Mouse (Mus musculus) cerebellum, adult 18-20 months (tissue): ENCODE data around the gene Wdr46.
"Not testable (repeated sequence)": the region's sequence is repeated elsewhere in the genome, so short reads cannot be mapped to it uniquely, and the experiment has no call there.

Experiments
- DNase-seq, 2 experiments: peaks; one replicate each; pipeline ENCODE4 v3.0.0; 2021

Gene Wdr46

DNA sequence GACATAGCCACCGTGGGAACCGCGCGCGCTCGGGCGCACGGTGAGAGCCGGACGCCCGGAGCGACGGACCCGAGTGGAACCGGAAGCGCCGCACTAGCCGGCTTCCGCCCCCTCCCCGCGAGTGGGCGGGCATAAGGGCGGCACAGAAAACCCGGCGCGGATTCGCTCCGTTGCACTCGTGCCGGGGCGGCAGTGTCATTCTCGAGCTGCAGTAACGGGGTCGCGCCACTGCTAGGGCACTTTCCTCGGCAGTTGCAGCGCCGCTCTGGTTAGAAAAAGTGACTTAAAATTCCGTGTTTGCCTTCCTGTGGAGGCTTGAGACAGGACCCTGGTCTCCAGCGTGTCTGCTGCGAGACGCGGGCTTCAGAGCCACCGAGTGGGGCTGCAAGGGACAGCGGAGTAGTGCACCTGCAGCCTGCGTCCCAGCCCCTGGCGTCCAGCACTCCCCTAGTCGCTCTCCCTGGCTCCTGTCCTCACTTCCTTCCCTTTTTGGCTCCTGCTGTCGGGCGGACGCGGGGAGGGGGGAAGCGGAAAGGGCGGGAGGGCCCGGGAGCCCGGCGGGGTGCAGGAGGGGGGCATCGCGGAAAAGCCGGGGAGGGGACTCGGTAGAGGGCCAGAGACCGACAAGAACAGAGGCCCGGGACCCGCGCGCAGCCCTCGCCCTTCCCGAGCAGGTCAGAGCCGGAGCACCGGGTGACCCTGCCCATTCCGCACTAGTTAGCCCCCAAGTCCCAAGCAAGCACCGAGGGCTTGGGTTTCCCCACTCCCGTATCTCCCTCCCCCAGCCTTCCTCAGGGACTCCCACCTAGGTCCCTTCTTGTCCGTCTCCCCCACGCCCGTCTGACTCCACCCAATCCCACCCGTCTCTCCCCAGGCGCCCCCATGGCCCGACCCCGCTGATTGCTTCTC is 10.8 kb upstream of the Wdr46 start, which contains the start of gene Rgl2:
Gene Rgl2 (plus strand): TSS at position 173 of the 909 bp plus-strand sequence.
- peak; percentile 87 to 98 for DNase-seq

DNA sequence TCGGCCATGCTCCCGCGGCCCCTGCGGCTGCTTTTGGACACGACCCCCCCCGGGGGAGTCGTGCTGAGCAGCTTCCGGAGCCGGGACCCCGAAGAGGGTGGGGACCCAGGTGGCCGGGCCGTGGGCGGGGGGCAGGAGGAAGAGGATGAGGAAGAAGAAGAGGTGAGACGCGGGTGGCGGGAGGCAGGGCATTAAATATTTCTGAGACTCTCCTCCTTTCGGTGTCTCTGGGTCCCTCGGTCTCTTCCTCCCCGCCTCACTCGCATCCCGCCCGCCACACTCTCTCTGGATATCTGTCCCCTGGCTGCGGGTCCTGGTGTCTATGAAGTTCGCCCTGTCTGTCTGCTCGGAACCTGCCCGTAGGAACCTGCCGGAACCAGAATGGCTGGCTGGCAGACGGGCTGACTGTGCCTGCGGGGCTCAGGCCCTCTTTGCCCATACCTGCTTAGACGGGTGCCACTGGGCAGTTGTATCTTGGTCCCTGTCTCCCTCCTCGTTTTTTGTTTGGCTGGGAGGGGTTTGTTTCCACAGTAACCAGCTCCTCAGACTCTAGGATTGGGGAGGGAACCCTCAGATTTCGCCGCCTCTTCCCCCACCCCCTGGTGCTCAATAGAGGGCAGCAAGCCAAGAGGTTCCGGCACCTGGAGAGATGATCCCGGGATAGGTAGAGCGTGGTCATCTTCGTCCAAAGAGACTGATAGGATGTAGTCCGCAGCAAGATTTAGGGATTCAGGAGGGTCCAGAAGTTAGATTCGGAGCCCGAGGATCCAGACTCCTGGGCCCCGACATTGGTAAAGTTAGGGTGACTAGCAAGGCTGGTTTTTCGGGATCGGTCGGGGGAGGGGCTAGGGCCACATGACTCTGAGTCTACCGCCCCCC is 9.9 kb upstream of the Wdr46 start:
- DNase-seq, result peak; percentile 65 to 67

GRCm38 (mm10) chr17:33931159-33931866 is 9.1 kb upstream of the Wdr46 start:
- no peak for DNase-seq

- no peak for DNase-seq
Observed at GRCm38 (mm10) chr17:33931947-33932346, 8.5 kb upstream of the Wdr46 start.

DNA sequence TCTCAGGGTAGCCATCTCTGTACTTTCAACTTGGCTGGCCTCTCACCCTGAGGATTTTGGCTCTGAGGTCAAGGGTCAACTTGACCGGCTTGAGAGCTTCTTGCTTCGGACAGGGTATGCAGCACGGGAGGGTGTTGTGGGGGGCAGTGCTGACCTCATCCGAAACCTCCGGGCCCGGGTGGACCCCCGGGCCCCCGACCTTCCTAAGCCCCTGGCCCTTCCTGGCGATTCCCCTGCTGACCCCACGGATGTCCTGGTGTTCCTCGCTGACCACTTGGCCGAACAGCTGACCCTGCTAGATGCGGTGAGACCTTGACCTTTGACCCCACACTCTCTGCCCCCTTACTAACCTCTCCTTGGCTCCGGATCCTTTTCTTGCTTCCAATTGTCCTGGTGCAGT is 8.0 kb upstream of the Wdr46 start:
- no peak for DNase-seq

DNA sequence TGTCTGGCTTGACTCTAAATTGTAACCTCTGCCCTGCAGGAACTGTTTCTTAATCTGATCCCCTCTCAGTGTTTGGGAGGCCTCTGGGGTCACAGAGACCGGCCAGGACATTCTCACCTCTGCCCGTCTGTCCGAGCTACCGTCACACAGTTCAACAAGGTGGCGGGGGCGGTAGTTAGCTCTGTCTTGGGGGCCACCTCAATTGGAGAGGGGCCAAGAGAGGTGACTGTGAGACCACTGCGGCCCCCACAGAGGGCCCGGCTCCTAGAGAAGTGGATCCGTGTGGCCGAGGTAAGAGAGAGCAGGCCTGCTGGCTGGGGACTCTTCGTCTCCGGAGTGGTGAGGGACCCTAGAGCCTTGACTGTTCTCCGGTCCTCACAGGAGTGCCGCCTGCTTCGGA is 7.5 kb upstream of the Wdr46 start:
- DNase-seq, result no peak

DNA sequence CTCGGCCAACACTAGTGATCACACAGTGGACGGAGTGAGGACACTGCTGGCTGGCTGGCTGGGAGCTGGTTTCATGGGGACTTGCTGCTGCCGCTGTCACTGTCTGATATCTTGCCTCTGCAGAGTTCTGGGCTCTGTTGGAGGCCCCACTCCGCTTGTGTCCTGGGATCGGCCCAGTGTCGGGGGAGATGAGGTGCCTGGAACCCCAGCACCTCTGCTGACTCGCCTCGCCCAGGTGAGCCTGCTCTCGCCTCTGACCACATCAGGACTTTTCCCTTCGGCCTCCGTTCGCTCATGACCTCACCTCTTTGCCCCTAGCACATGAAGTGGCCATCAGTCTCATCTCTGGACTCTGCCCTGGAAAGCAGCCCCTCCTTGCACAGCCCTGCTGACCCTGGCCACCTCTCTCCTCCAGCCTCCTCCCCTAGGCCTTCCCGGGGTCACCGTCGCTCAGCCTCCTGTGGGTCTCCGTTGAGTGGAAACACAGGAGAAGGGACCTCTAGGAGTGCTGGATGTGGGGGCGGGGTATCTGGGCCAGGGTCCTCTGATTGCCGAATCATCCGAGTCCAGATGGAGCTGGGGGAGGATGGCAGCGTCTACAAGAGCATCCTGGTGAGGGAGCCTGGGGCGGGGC is 4.9 kb upstream of the Wdr46 start:
- no peak for DNase-seq

- no peak for DNase-seq
Observed at GRCm38 (mm10) chr17:33936993-33937392, 3.5 kb upstream of the Wdr46 start.

- DNase-seq, result no peak
Observed at GRCm38 (mm10) chr17:33938783-33939182, 1.7 kb upstream of the Wdr46 start.

DNA sequence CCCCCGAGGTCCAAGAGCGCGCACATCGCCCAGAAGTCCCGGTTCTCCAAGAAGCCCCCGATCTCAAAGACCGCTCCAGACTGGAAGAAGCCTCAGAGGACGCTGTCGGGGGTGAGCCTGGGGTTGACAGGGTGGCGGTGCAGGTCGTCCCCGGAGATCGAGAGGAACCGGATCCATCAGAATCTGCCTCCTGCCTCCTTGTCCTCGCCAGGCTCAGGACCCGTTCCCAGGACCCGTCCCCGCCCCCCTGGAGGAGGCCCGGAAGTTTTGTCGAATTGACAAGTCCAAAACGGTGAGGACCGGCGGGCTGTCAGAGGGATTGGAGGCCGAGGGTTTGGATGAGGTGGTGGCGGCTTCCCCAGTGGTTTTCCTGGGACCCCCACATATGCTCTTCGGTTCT is 521 bp downstream of the Wdr46 start:
- DNase-seq, result no peak

DNA sequence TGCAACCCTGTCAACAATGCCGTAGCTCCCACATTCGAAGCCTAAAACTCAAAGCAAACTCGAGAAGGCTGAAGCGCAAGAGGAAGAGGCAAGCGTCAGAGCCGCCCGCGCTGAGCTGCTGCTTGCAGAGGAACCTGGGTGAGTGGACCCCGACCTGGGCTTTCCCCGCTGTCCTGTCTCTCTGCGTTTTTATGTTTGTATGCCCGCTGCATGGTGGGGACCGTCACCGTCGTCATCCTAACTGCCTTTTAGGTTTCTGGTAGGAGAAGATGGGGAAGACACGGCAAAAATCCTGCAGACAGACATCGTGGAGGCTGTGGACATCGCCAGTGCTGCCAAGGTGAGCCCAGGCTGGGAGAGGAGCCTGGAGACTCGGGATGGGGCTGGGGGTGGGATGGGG is 921 bp downstream of the Wdr46 start:
- no peak for DNase-seq

DNA sequence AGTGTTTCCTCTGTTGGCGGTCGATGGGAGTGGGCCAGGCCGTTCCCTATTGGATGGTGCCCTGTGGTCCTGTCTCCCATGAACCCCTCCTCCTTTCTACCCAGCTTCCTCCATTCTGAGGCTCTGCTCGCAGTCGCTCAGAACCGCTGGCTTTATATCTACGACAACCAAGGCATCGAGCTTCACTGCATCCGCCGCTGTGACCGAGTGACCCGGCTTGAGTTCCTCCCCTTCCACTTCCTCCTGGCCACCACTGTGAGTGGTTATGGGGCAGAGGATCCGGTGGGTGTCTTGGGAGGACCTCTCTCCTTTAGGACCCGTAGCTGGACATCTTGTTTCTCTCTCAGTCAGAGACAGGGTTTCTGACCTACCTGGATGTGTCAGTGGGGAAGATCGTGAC is 3.0 kb downstream of the Wdr46 start:
- DNase-seq, result no peak

DNA sequence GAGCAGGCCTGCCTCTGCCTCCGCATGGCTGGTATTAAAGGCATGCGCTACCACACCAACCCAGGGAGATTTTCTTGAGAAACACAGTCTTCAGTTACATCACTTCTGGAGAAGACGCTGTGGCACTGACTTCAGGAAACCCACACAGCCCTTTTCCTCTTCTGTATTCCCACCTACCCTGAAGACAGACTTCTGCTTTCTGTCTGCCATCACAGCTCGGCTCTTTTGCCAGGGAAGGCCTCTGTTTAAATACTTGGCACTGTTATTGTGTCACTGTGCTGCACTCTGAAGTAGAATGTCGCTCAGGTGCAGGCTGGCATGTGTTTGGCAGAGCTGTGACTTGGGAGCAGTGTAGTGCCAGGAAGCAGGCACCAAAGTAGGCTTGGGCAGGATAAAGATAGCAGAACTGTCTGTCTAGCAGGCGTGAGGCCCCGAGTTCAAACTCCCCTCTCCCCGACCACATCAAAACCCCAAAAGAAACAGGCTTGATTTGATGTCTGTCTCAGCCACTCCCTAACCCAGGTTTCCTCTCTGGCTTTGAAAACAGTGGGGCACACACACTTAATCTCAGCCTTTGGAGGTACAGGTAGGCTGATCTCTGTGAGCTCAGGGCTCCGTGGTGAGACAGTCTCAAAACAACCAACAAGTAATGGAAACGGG is 7.1 kb downstream of the Wdr46 start:
- DNase-seq, result no peak

DNA sequence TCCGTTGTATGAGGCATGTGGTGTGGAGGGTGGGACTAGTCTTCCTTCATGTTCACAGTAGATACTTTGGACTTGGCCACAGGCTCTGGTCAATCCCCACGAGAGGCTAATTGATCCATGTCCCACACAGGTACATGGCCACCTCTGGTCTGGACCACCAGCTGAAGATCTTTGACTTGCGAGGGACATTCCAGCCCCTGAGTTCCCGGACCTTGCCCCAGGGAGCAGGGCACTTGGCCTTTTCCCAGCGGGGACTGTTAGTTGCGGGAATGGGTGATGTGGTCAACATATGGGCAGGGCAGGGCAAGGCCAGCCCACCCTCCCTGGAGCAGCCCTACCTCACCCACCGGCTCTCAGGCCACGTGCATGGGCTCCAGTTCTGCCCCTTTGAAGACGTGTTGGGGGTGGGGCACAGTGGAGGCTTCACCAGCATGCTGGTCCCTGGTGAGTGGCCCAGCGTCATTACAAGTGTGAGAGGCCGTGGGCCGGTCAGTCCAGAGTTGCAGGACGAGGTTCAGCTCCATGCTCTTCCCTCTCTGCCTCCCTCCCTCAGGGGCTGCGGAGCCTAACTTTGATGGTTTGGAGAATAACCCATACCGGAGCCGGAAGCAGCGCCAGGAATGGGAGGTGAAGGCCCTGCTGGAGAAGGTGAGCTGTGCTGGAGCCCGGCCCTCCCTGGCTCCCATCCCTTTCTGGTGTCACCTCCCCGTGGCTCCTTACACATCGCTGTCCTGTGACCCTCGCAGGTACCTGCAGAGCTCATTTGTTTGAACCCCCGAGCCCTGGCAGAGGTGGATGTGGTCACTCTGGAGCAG is 7.8 kb downstream of the Wdr46 start:
- DNase-seq, result no peak

GRCm38 (mm10) chr17:33948905-33949537 is 8.6 kb downstream of the Wdr46 start:
- no peak for DNase-seq

DNA sequence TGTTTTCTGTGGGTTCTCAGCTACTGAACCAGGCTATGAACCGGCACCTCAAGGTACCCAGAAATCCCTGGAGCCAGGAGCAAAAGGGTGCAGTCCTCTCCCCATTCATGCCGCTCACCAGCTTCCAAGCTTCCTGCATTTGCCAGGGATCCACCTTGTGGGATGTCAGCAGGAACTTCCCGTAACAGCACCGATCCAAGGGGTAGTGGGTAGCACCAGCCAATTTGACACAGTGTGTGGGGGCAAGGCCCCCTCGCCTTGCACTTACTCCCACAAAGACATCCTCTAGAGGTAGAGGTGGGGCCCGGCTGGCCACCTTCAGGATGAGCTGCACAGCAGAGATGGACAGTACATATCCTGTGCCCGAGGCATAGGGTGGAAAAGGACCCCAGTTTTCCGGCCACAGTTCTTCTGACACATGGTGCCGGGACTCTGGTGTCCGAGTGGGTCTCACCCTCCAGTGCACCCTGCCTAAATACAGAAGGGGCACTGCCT is 9.7 kb downstream of the Wdr46 start:
- no peak for DNase-seq

GRCm38 (mm10) chr17:33951021-33951946 is 10.8 kb downstream of the Wdr46 start, which contains the start of gene B3galt4:
Gene B3galt4, minus strand, starts transcription at chr17:33951488.
- peak; percentile 68 to 72 for DNase-seq

DNA sequence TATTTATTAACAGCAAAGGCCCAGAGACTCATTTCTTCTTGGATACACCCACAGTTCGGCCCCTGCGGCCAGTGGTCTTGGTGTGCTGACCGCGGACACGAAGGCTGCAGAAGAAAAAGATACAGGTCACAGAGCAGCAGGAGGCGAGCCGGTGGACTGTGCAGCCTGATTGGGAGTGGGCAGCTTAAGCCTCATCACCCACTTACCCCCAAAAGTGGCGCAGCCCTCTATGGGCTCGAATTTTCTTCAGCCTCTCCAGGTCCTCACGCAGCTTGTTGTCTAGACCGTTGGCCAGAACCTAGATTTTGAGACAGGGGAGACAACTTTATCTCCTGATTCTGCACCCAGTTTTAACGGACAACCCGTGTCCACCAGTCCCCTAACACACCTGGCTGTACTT is 11.6 kb downstream of the Wdr46 start:
- DNase-seq, result not testable (repeated sequence)

- no peak for DNase-seq
Observed at GRCm38 (mm10) chr17:33952879-33953278, 12.4 kb downstream of the Wdr46 start.
